Mouse (Mus musculus) left cerebral cortex, postnatal 10 days (tissue): ENCODE data around the gene Slc9a1. TPM values are rescaled to one million over a fixed set of nuclear protein-coding genes. Genes with fewer than 3 reads are reported as not detected.

Experiments
- DNase-seq, 2 experiments: peaks; one replicate each; pipeline ENCODE4 v3.0.0; 2021 to 2022; ENCODE audit warnings: low spot score in 2 of 2, mixed read lengths in 1 of 2; ENCODE audit errors: extremely low spot score in 1 of 2
- intact Hi-C: fragments of 180-260 bp; cut with DNase I; formaldehyde crosslinking; loops from one replicate; pipeline ENCODE4 v1.15.1; 2025
- microRNA-seq: library from miRNA; unstranded; fragments of <30 nt; microRNA quantifications from one replicate; pipeline ENCODE4 v1.2.0, GENCODE M21; 2022
- total RNA-seq, 2 experiments: library from RNA; stranded (reverse); gene quantifications; 2 replicates each; pipeline ENCODE4 v1.2.3; 2021

Slc9a1 gene
- total RNA-seq, 2 experiments from 2014 or later, result 37.3 to 40.9 TPM

- intact Hi-C loops, result loop anchor here (1.0 to 10.0 kb wide), 4 partner anchors 27 to 497 kb away; no protein-coding TSS in a partner anchor
- DNase-seq, result peak; percentile 77 to 80
These were observed 82.0 kb downstream of the Slc9a1 start for GRCm38 (mm10) chr4:133451536-133451935.

GRCm38 (mm10) chr4:133452433-133452832 is 82.9 kb downstream of the Slc9a1 start:
- DNase-seq, result no peak
- intact Hi-C loops, result loop anchor here (5.0 to 10.0 kb wide), 3 partner anchors 140 to 498 kb away; no protein-coding TSS in a partner anchor

DNA sequence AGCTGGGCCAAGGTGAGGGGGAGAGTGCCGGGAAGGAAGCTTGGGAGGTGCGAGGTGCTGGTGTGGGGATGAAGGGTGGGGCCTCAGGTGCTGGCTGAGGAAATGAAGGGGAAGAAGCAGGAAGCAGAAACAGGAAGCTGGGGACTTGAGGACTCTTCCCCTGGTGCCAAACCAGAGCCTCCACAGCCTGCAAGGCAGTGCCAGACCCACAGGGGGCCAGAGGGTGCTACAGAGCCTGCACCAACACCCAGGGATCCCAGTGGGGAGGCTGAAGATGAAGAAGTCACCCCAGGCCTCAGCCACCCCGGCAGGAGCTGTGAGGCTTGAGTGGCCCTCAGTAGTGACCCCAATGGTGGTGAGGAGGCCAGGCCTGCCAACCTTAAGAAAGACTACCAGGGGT is 88.5 kb downstream of the Slc9a1 start:
- no peak for DNase-seq
- intact Hi-C loops, result loop anchor here (10.0 kb wide), 1 partner anchor 503 kb away; no protein-coding TSS in a partner anchor

DNA sequence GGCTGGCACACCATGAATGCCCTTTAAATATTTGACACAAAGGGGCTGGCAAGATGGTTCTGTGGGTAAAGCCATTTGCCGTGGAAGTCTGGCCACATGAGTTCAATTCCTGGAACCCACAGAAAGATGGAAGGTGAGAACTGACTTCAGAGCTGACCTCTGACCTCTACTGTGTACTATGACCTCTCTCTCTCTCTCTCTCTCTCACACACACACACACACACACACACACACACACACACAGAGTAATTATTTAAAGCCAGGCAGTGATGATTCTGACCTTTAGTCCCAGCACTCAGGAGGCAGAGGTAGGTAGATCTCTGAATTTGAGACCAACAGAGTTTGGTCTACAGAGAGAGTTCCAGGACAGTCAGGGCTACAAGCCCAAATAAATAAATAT is 90.5 kb downstream of the Slc9a1 start:
- intact Hi-C loops, result no loop called here
- no peak for DNase-seq

- no peak for DNase-seq
- intact Hi-C loops, result no loop called here
These were observed 91.4 kb downstream of the Slc9a1 start for GRCm38 (mm10) chr4:133460796-133461325.

GRCm38 (mm10) chr4:133461362-133461761 is 91.9 kb downstream of the Slc9a1 start:
- intact Hi-C loops, result no loop called here
- no peak for DNase-seq

DNA sequence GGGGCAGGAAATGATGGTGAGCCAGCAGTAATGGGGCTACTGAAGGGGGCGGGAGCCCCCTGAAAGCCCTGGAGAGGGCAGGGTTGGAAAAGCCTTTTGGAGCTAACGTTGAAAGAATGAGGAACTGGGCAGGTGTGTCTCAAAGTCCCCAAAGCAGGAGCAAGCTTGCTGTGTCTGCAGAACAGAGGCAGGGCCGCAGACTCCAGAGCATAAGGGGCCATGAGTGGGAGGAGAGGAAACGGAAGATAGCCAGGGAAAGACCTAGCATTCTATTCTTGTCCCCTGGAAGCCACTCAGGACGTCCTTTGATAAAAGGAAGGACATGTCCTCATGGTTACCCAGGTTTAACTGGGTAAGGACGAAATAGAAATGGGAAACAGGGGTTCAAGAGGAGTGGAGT is 93.7 kb downstream of the Slc9a1 start:
- no peak for DNase-seq
- intact Hi-C loops, result no loop called here

DNA sequence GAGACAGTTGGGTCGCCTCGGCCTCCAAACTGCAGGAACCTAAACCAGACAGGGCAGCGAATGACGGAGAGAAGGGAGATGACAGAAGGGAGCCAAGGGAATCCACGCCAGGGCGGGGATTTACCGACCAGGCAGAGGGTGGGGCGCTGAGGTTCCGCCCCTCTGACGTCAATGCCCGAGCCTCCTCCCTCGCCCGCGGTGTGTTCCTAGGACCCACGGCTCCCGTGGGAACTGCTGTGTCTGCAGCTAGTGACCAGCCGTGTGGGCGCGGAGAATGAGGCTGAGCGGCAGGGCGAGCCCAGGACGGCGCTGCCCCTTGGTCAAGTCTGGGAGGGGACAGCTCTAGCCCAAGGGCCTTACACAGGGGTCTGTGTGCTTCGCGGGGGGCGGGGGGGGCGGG is 98.6 kb downstream of the Slc9a1 start:
- intact Hi-C loops, result no loop called here

DNA sequence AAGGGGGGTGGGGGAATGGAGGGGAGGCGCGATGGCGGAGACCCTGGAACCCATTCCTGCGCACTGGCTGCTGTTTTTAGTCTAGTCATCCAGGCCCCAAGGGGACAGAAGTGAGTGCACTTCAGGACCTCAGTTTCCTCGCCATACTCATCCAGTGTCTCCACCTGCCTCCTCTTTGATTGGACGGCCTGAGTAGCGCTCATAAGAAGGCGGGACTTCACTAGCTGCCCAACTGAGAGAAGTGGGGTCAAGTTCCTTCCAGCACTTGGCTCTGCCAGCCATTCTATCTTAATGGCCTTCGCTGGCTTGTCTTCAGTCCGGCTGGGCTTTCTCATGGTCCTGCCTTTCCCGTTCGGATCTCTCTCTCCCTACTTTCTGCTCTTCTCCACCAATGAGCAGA is 99.6 kb downstream of the Slc9a1 start:
- DNase-seq, result no peak
- intact Hi-C loops, result no loop called here

More for the DNA sequence above, 98.6 kb downstream of the Slc9a1 start:
- peak; percentile 45 to 85 for DNase-seq

GRCm38 (mm10) chr4:133471135-133471821 is 101.8 kb downstream of the Slc9a1 start:
- intact Hi-C loops, result no loop called here
- DNase-seq, result no peak

Small RNA genes within 50 kb of the gene (microRNA-seq; reads per million reads assigned to microRNA genes)
- gene Mir5122, result 7.2 reads per million, percentile 25 among the genes with 10 or more reads in this experiment

Other genes with a start within 250 kb of the Slc9a1 start
- gene Wasf2, start 239.2 kb upstream of the Slc9a1 start, total RNA-seq, result 10 to 100 TPM; 23.9 to 38.5 TPM
- 1 to 10 TPM; 1.3 to 1.5 TPM for gene Cd164l2, start 157.6 kb upstream of the Slc9a1 start, total RNA-seq
- 1 to 10 TPM; 5.1 to 5.2 TPM for gene Gpr3, start 157.2 kb upstream of the Slc9a1 start, total RNA-seq
- 1 to 10 TPM; 1.3 to 4.8 TPM for gene Map3k6, start 128.9 kb upstream of the Slc9a1 start, total RNA-seq
- gene Sytl1, start 106.6 kb upstream of the Slc9a1 start, total RNA-seq, result under 1 TPM; 0.58 to 0.59 TPM
- gene Tmem222, start 91.9 kb upstream of the Slc9a1 start, total RNA-seq, result 10 to 100 TPM; 82.1 to 82.4 TPM
- gene Wdtc1, start 16.2 kb upstream of the Slc9a1 start, total RNA-seq, result 10 to 100 TPM; 48.7 to 49.0 TPM
- not detected for gene Tent5b, start 110.4 kb downstream of the Slc9a1 start, total RNA-seq
- gene Trnp1, start 128.8 kb downstream of the Slc9a1 start, total RNA-seq, result 100 to 1,000 TPM; 114 to 119 TPM
- gene Kdf1, start 149.3 kb downstream of the Slc9a1 start, total RNA-seq, result under 1 TPM in 1 of 2 experiments, not detected in 1; 0.47 TPM
- gene Nudc, start 176.3 kb downstream of the Slc9a1 start, total RNA-seq, result 100 to 1,000 TPM; 106 to 120 TPM
- gene Nr0b2, start 183.7 kb downstream of the Slc9a1 start, total RNA-seq, result not detected
- gene Gpatch3, start 205.0 kb downstream of the Slc9a1 start, total RNA-seq, result 1 to 10 TPM; 6.7 TPM
- gene Gpn2, start 214.7 kb downstream of the Slc9a1 start, total RNA-seq, result 10 to 100 TPM; 10.3 to 11.2 TPM
- 1 to 10 TPM; 1.4 to 1.7 TPM for gene Sfn, start 232.5 kb downstream of the Slc9a1 start, total RNA-seq